Mouse (Mus musculus) spleen, postnatal 14 days (tissue): Measurements from ENCODE around the gene Gpatch3.
A peak's percentile ranks its signal among the peaks of the same experiment; 100 is the strongest.

Source experiments
- DNase-seq, 2 experiments: peaks; one replicate each; pipeline ENCODE4 v3.0.0; 2021 to 2022; ENCODE audit warnings: low spot score in 2 of 2

Gpatch3 gene

GRCm38 (mm10) chr4:133584059-133584951, 9.8 kb downstream of the Gpatch3 start, which contains the start of gene Gpn2:
TSS of gene Gpn2 (plus strand) at chr4:133584362.
- DNase-seq = peak; percentile 60 to 76

DNA sequence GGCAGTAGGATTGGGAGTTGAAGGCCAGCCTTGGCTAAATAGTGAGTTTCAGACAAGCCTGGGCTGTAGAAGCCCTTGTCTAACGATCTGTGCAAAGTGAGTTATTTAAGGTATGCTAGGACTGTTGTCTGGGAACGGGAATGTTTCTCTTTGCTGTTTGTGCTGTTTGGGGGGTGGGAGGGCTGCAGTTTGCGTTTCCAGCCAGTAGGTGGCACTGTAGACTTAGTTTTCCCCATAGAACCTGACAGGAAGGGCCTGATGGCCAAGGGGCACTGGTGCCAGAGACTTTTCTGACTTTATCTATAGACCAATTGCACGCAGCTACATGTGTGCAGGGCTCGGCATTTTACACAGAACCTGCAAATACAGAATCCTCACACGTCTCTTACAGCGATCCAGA, 18.0 kb downstream of the Gpatch3 start:
- peak; percentile 40 to 64 for DNase-seq

GRCm38 (mm10) chr4:133595538-133595937, 21.0 kb downstream of the Gpatch3 start:
- DNase-seq = peak in 1 of 2 experiments; percentile 7

- DNase-seq = no peak
Observed at GRCm38 (mm10) chr4:133596084-133596483, 21.5 kb downstream of the Gpatch3 start.

GRCm38 (mm10) chr4:133598616-133599015, 24.1 kb downstream of the Gpatch3 start:
- DNase-seq = no peak

DNA sequence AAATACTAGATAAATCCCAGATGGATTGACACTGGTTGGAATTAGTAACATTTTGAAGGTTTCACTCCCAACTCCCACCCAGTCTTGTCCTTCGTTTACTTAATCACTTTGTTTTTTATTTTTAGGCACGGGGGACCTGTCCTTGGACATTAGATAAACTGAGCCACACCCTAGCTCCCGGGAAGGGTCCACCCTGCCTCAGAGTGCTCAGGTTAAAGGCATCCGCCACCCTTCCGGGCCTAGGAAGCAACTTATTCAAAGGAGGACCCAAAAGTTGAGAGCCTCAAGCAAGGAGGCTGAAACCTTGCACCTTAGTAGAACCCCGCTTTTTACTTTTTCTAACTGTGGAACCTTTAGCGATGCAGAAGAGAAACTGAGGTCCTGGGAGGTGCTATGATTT, 24.6 kb downstream of the Gpatch3 start:
- DNase-seq = no peak

DNA sequence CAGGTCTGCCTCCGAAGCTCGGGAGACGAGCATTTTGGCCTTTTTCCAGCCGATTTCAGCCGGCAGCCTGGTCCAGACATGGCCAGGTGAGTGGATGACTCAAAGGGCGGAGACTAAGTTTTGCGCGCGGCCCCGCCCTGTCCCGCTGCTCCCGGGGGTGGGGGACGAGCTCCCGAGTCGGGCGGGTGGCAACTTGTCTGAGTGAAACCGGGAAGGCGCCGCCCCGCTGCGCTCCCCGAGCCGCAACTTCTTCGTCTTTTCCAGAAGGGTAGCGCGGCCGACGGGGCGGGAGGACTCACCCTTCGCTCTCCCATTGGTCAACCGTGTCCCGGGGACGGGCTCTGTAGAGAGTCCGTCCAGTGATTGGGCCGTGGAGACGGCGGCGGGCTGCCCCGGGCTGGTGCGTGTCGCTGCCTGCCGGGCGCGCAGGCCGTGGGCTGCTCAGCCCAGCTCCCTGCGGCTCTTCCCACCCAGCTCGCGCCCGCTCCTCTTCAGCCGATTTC, 25.1 kb downstream of the Gpatch3 start:
- DNase-seq = peak; percentile 76 to 79

DNA sequence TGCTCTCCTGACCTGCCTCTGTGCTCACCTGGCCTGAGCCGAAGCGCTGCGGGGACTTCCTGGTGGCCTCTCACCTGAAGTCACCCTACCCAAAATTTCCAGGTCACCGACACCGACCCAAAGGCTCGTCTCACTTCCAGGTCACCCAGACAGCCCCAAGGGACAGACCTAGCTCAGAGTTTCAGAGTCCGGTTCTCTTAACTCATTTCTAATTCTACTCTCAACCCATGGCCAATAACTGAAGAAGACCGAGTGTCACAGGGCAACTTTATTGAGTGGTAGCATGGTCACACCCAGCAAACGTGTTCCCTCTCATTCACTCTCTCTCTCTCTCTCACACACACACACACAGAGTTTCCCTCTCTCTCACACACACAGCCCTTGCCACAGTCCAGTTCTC, 25.8 kb downstream of the Gpatch3 start:
- no peak for DNase-seq

GRCm38 (mm10) chr4:133601721-133602218, 27.2 kb downstream of the Gpatch3 start, which contains the start of gene Sfn:
TSS of gene Sfn (minus strand) at chr4:133602168.
- DNase-seq = peak; percentile 36 to 60

GRCm38 (mm10) chr4:133603056-133603455, 28.5 kb downstream of the Gpatch3 start:
- no peak for DNase-seq

GRCm38 (mm10) chr4:133604175-133604574, 29.6 kb downstream of the Gpatch3 start:
- DNase-seq = no peak

- no peak for DNase-seq
Observed at GRCm38 (mm10) chr4:133604856-133605255, 30.3 kb downstream of the Gpatch3 start.

DNA sequence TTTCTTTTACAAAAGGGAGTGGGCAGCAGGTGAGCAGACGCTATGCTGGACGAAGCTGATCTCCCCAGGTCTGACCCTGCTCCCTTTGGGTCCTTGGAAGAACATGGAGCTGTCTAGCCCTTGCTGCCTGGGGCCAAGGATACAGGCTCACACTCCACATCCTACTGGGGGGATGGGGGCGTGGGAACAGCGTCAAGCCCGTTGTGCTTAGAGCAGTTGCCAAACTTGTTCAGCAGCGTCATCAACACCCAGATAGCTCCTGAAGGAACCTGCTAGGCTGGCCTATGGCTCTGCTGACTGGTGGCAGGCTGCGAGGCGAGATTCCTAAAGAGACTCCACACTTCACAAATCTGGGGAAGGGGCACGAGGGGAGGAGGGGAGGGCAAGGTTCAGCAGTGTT, 30.8 kb downstream of the Gpatch3 start:
- no peak for DNase-seq

- DNase-seq = no peak
Observed at GRCm38 (mm10) chr4:133607284-133607683, 32.7 kb downstream of the Gpatch3 start.

DNA sequence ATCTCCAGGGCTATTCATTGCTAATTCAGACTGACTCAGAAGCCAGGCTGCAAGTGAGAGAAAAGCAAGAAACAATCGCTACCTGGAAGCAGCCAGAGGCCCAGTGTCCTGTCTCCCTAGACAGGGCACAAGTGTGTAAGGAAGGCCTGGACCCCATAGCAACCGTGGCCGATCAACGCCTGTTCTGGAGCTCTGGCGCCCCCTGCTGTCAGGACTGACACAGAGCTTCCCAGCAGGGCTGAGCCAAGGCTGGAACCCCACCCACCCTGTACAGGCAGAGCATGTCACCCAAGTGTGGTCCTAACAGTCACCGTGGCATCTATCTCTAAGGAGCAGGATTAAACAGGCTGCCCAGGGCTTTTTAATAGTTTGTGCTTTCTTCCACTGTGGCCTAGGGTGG, 35.2 kb downstream of the Gpatch3 start:
- peak; percentile 76 to 87 for DNase-seq

DNA sequence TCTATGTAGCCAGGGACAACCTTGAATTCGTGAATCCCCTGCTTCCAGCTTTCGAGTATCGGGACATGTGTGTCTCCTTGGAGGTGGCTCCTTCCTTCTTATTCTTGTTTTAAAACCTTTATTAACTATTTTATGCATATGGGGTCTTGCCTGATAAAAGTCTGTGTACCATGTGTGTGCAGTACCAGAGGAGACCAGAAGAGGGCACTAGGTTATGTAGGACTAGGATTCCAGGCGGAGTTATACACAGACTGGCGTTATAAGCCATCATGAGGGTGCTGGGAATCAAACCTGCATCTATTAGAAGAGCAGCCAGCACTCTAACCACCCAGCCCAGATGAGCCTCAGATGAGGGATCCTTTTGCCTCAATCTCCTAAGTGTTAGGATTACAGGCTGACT, 37.3 kb downstream of the Gpatch3 start:
- no peak for DNase-seq

- no peak for DNase-seq
Observed at GRCm38 (mm10) chr4:133612416-133612815, 37.9 kb downstream of the Gpatch3 start.

- no peak for DNase-seq
Observed at GRCm38 (mm10) chr4:133613026-133613425, 38.5 kb downstream of the Gpatch3 start.

- no peak for DNase-seq
Observed at GRCm38 (mm10) chr4:133613867-133614266, 39.3 kb downstream of the Gpatch3 start.

- no peak for DNase-seq
Observed at GRCm38 (mm10) chr4:133614274-133614761, 39.8 kb downstream of the Gpatch3 start.

DNA sequence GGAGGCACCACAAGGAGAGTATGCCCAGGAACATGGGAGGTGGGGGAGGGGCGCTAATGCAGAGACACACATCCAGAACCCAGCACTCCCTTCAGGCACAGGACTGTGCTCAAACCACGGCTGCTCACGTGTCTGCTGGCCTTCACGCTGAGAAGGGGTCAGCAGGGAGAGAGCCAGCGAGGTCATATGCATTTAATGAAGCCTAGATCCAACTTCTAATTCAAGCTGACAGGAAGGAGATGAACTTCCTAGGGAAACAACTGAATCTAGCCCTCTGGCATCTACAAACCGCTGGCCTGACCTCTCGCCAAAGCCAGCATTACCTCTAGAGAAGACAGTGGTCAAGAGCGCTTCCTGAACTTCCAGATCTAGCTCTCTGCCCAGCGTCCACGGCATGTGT, 40.9 kb downstream of the Gpatch3 start:
- no peak for DNase-seq

DNA sequence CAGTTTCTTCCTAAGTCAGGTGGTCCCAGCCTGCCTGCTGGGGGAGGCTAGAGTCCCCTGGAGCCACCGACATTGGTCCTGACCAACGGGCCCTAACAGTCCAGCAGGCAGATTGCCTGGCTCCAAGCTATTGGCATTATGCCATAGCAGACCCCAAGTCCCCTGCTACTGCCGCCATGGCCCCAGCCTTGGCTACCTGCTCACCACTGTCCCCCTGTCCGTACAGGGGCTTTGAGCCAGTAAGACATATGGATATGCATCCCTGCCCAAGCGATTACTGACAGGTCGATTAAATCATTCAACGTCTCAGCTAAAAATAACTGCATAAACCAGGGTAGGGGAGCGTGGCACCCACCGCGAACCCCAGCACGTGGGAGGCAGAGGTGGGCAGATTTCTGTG, 43.4 kb downstream of the Gpatch3 start:
- DNase-seq = no peak
